9 mouse cellular contexts compared by ENCODE assay signal in the genomic region with DNA sequence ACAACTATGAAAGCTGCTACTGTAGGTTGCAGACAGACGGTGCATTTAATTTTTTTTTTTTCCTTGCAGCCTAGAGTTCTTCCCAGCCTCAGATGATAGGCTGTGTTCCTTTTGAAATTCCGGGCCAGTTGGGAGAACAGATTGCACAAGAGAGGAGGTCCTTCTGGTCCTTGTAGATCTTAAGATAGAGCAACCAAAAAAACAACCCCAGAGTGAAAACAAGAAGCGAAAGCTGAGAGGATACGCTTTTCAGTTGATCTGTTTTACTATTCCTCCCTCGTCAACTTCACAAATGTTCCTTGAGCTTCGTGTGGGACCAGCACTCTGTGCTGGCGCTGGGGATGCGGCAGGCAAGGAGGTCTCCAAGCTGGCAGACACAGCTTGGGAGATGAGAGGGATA. TPM values are rescaled to one million over a fixed set of nuclear protein-coding genes. Genes with fewer than 3 reads are reported as not detected.
DNase-seq lines count a peak whose midpoint lies in the region.
"Had no signal": no experiment of that assay in that cellular context is flagged by ENCODE, and none has a peak within 500 bp of the region (broad histone marks: within the 10 kb centered on the region; RNA-seq: fewer than 3 reads in every experiment).

No protein-coding gene starts in this region.

- intact Hi-C loops in heart, postnatal 14 days (cut with DNase I), result loop anchor here (10.0 kb wide), 1 partner anchor 337 kb away; the partner anchor contains the start of gene Smbd1
- intact Hi-C loops in gastrocnemius, postnatal 36 days (cut with DNase I), result loop anchor here (10.0 kb wide), 1 partner anchor 347 kb away; no protein-coding TSS in a partner anchor

- DNase-seq in heart, adult 18-20 months, result peak; percentile 11 to 37
- DNase-seq in heart, postnatal 14 days, result no peak
- peak; percentile 43 to 63 for DNase-seq in cerebellum, adult 18-20 months
- peak; percentile 72 for DNase-seq in layer of hippocampus, adult 11-12 months (ENCODE audit: low spot score)
- peak; percentile 56 to 57 for DNase-seq in right cerebral cortex, adult 2 months (ENCODE audit: low spot score in 2 of 2)
- no peak for DNase-seq in kidney, adult 18-20 months
- DNase-seq in thymus, postnatal 36 days, result no peak
- DNase-seq in gastrocnemius, postnatal 36 days, result no peak
- DNase-seq: gastrocnemius, postnatal 10 days had no signal

RNA-seq across cellular contexts. Expression of gene Osbpl11, which starts 33.3 kb away (rescaled TPM):
- total RNA-seq in heart, adult 18-20 months (2021), result 10 to 100 TPM; 19.0 to 20.6 TPM
- 10 to 100 TPM; 22.9 to 23.2 TPM for total RNA-seq in heart, postnatal 14 days (2021)
- total RNA-seq in gastrocnemius, postnatal 36 days (2021), result 10 to 100 TPM; 13.9 to 15.2 TPM

Comparison
In these comparisons a context has a peak if more than half of its experiments do, and no peak if none do; other contexts are left out.
1. DNase-seq: peak in heart, adult 18-20 months (2 of 2), cerebellum, adult 18-20 months (2 of 2), layer of hippocampus, adult 11-12 months (single experiment) and right cerebral cortex, adult 2 months (2 of 2); none in heart, postnatal 14 days (0 of 2), kidney, adult 18-20 months (single experiment), thymus, postnatal 36 days (0 of 2) and gastrocnemius, postnatal 36 days (0 of 2).